Mouse (Mus musculus) bone marrow macrophage, adult 2 months (primary cell): ENCODE measurements at regions not wholly inside any gene's neighbourhood (a gene's known extent, or its start where the extent isn't known, plus 50 kb on each side); places are given as distances from the start of the nearest gene placed in this dataset.

Experiments used
- CTCF ChIP-seq: IDR thresholded peaks from 2 replicates; pipeline ENCODE4 v1.5.1; 2012; ENCODE audit warnings: low read depth, mild to moderate bottlenecking, low read length, moderate library complexity
- POLR2A ChIP-seq: IDR thresholded peaks from 2 replicates; pipeline ENCODE4 v1.6.1; 2012; ENCODE audit warnings: mild to moderate bottlenecking, low read depth, low read length, borderline replicate concordance

- no peak for TF ChIP-seq CTCF
- TF ChIP-seq POLR2A: no peak
Measured at GRCm38 (mm10) chr2:148206633-148207032, 159.9 kb upstream of the Foxa2 start.
